Comparison of ENCODE assay signal across 8 mouse cellular contexts in genomic region chr1:172550551-172550951, GRCm38 (mm10). TPM values are rescaled to one million over a fixed set of nuclear protein-coding genes. Genes with fewer than 3 reads are reported as not detected.
DNase-seq lines count a peak whose midpoint lies in the region; ATAC-seq and TF ChIP-seq lines count a peak whose summit lies in the region.

No protein-coding gene starts in this region.

- H3K4me1 ChIP-seq in ES-Bruce4 (ENCODE audit: control insufficient read depth, insufficient read depth, low read length): no peaks in the 10 kb centered on the region
- H3K4me1 ChIP-seq in limb, embryonic 13.5 days: peaks cover 29% of the 10 kb centered on the region
- peaks cover 27% of the 10 kb centered on the region for H3K4me1 ChIP-seq in midbrain, embryonic 12.5 days

- H3K4me2 ChIP-seq in limb, embryonic 13.5 days (replicated peaks): peak overlapping the region; percentile 60
- peak overlapping the region; percentile 66 for H3K4me2 ChIP-seq in midbrain, embryonic 12.5 days (replicated peaks)

- no peak for TF ChIP-seq POLR2A in ES-Bruce4 (IDR thresholded peaks at IDR 0.05; ENCODE audit: insufficient read depth, low read length)

- WGBS in limb, embryonic 13.5 days: 1% methylated on average over 8 of the region's 8 CpGs
- WGBS in midbrain, embryonic 12.5 days: under 1% methylated on average over 8 of the region's 8 CpGs

- ATAC-seq in activated CD4-positive, CD25-positive, alpha-beta regulatory T cell, adult 4 months: peak; percentile 79
- ATAC-seq in frontal cortex, adult (ENCODE audit: low TSS enrichment): peak; percentile 97
- ATAC-seq in limb, embryonic 13.5 days (ENCODE audit: low FRiP score, low read depth): peak; percentile 71
- peak; percentile 88 for ATAC-seq in midbrain, embryonic 12.5 days (ENCODE audit: low FRiP score, low read depth)

- DNase-seq in induced T-regulatory cell, adult 2 months (ENCODE audit: low read depth): peak; percentile 69
- DNase-seq in spleen, adult 12 weeks (ENCODE audit: low spot score): peak; percentile 16
- DNase-seq in urinary bladder, postnatal 4 days (ENCODE audit: low spot score in 2 of 2): no peak

- no peak for TF ChIP-seq EP300 in ES-Bruce4 (IDR thresholded peaks at IDR 0.05; ENCODE audit: insufficient read depth, low read depth, low read length)

- no peaks in the 10 kb centered on the region for H3K9me3 ChIP-seq in ES-Bruce4 (replicated peaks; ENCODE audit: control insufficient read depth, insufficient read depth, low read length, poor library complexity, severe bottlenecking)
- H3K9me3 ChIP-seq in limb, embryonic 13.5 days: no peaks in the 10 kb centered on the region
- H3K9me3 ChIP-seq in midbrain, embryonic 12.5 days: no peaks in the 10 kb centered on the region

- H3K9ac ChIP-seq in ES-Bruce4 (ENCODE audit: low read depth, poor library complexity, severe bottlenecking): peak overlapping the region; percentile 16
- H3K9ac ChIP-seq in limb, embryonic 13.5 days: 0 out of 2 replicates have a peak overlapping the region, but pooled peaks have one; percentile 20
- peak overlapping the region; percentile 46 for H3K9ac ChIP-seq in midbrain, embryonic 12.5 days (replicated peaks)

- no peak for TF ChIP-seq CTCF in ES-Bruce4 (IDR thresholded peaks at IDR 0.05; ENCODE audit: low read depth, low read length)

- H3K27ac ChIP-seq in ES-Bruce4 (ENCODE audit: insufficient read depth, low read length): no peak overlapping the region
- no peak overlapping the region; the same call in 1 of the 2 replicates for H3K27ac ChIP-seq in limb, embryonic 13.5 days
- H3K27ac ChIP-seq in midbrain, embryonic 12.5 days (replicated peaks): peak overlapping the region; percentile 46; the same call in 1 of the 2 replicates

- H3K4me3 ChIP-seq in ES-Bruce4 (ENCODE audit: low read depth, low read length): peak overlapping the region; percentile 85
- peak overlapping the region; percentile 32 for H3K4me3 ChIP-seq in limb, embryonic 13.5 days
- H3K4me3 ChIP-seq in midbrain, embryonic 12.5 days: peak overlapping the region; percentile 43

- no peaks in the 10 kb centered on the region for H3K36me3 ChIP-seq in ES-Bruce4 (ENCODE audit: control insufficient read depth, insufficient read depth, low read length, poor library complexity, severe bottlenecking)
- H3K36me3 ChIP-seq in limb, embryonic 13.5 days: no peaks in the 10 kb centered on the region
- H3K36me3 ChIP-seq in midbrain, embryonic 12.5 days: no peaks in the 10 kb centered on the region

- no peaks in the 10 kb centered on the region for H3K27me3 ChIP-seq in ES-Bruce4 (ENCODE audit: control insufficient read depth, insufficient read depth, low read length, poor library complexity, severe bottlenecking)
- peaks cover 20% of the 10 kb centered on the region for H3K27me3 ChIP-seq in limb, embryonic 13.5 days
- H3K27me3 ChIP-seq in midbrain, embryonic 12.5 days: peaks cover 32% of the 10 kb centered on the region

RNA-seq across cellular contexts. Expression of gene Vsig8, which starts 5.2 kb away (rescaled TPM):
- polyA plus RNA-seq in ES-Bruce4 (2011; ENCODE audit: insufficient read depth, insufficient read length, low read depth, missing spikeins): 0.37 TPM in 1 of 2 replicates, not detected in the other
- not detected for polyA plus RNA-seq in activated CD4-positive, CD25-positive, alpha-beta regulatory T cell, adult 4 months (2017; shearing (Covaris generic))
- polyA plus RNA-seq in limb, embryonic 13.5 days (2015; fragmentation: Nextera tagmentation; extraction: Ambion mirVana): 0.33 TPM in 1 of 2 replicates, not detected in the other
- 0.15 TPM in 1 of 2 replicates, not detected in the other for polyA plus RNA-seq in midbrain, embryonic 12.5 days (2016; fragmentation: Nextera tagmentation; extraction: Ambion mirVana)

RNA-seq across cellular contexts. Expression of gene Cfap45, which starts 29.9 kb away (rescaled TPM):
- polyA plus RNA-seq in ES-Bruce4 (2011; ENCODE audit: insufficient read depth, insufficient read length, low read depth, missing spikeins): 2.1 and 2.3 TPM in 2 replicates
- polyA plus RNA-seq in activated CD4-positive, CD25-positive, alpha-beta regulatory T cell, adult 4 months (2017; shearing (Covaris generic)): under 1 TPM; 0.09 to 0.75 TPM
- polyA plus RNA-seq in limb, embryonic 13.5 days (2015; fragmentation: Nextera tagmentation; extraction: Ambion mirVana): 1.0 and 1.7 TPM in 2 replicates
- polyA plus RNA-seq in midbrain, embryonic 12.5 days (2016; fragmentation: Nextera tagmentation; extraction: Ambion mirVana): 1.2 TPM in 2 replicates

RNA-seq across cellular contexts. Expression of gene Slamf8, which starts 39.8 kb away (rescaled TPM):
- not detected in 2 replicates for polyA plus RNA-seq in ES-Bruce4 (2011; ENCODE audit: insufficient read depth, insufficient read length, low read depth, missing spikeins)
- polyA plus RNA-seq in activated CD4-positive, CD25-positive, alpha-beta regulatory T cell, adult 4 months (2017; shearing (Covaris generic)): under 1 TPM in 1 of 2 experiments, not detected in 1; 0.29 TPM
- polyA plus RNA-seq in limb, embryonic 13.5 days (2015; fragmentation: Nextera tagmentation; extraction: Ambion mirVana): 0.11 and 0.25 TPM in 2 replicates
- not detected in 2 replicates for polyA plus RNA-seq in midbrain, embryonic 12.5 days (2016; fragmentation: Nextera tagmentation; extraction: Ambion mirVana)

RNA-seq across cellular contexts. Expression of gene Tagln2, which starts 50.7 kb away (rescaled TPM):
- 269 and 312 TPM in 2 replicates for polyA plus RNA-seq in ES-Bruce4 (2011; ENCODE audit: insufficient read depth, insufficient read length, low read depth, missing spikeins)
- polyA plus RNA-seq in activated CD4-positive, CD25-positive, alpha-beta regulatory T cell, adult 4 months (2017; shearing (Covaris generic)): 100 to 1,000 TPM; 319 to 387 TPM
- polyA plus RNA-seq in limb, embryonic 13.5 days (2015; fragmentation: Nextera tagmentation; extraction: Ambion mirVana): 118 and 119 TPM in 2 replicates
- polyA plus RNA-seq in midbrain, embryonic 12.5 days (2016; fragmentation: Nextera tagmentation; extraction: Ambion mirVana): 37.0 and 45.9 TPM in 2 replicates

RNA-seq across cellular contexts. Expression of gene Fcrl6, which starts 51.8 kb away (rescaled TPM):
- polyA plus RNA-seq in ES-Bruce4 (2011; ENCODE audit: insufficient read depth, insufficient read length, low read depth, missing spikeins): not detected in 2 replicates
- not detected for polyA plus RNA-seq in activated CD4-positive, CD25-positive, alpha-beta regulatory T cell, adult 4 months (2017; shearing (Covaris generic))
- 1.0 and 1.3 TPM in 2 replicates for polyA plus RNA-seq in limb, embryonic 13.5 days (2015; fragmentation: Nextera tagmentation; extraction: Ambion mirVana)
- 0.31 TPM in 1 of 2 replicates, not detected in the other for polyA plus RNA-seq in midbrain, embryonic 12.5 days (2016; fragmentation: Nextera tagmentation; extraction: Ambion mirVana)

Comparison
In these comparisons a context has a peak if more than half of its experiments do, and no peak if none do; other contexts are left out.
1. H3K4me3 ChIP-seq: peak in every context shown above with its lines; median percentile 85 in ES-Bruce4; 43 in midbrain, embryonic 12.5 days; 32 in limb, embryonic 13.5 days.
2. DNase-seq: peak in induced T-regulatory cell, adult 2 months (single experiment) and spleen, adult 12 weeks (single experiment); none in urinary bladder, postnatal 4 days (0 of 2).
3. Peak in every context shown above with its lines, with median percentiles within 50 percentile points of each other: H3K9ac ChIP-seq and ATAC-seq.